Mouse (Mus musculus) left cerebral cortex, adult 8-10 months (tissue): ENCODE measurements at regions not wholly inside any gene's neighbourhood (a gene's known extent, or its start where the extent isn't known, plus 50 kb on each side); places are given as distances from the start of the nearest gene placed in this dataset.

Experiments used
- DNase-seq, 2 experiments: peaks; one replicate each; pipeline ENCODE4 v3.0.0; 2022; ENCODE audit warnings: low spot score in 2 of 2

- DNase-seq = no peak
These were observed 108.9 kb downstream of the Uchl5 start for GRCm38 (mm10) chr1:143886014-143886413.

GRCm38 (mm10) chr1:143881192-143881591 lies 104.1 kb downstream of the Uchl5 start:
- DNase-seq = no peak

GRCm38 (mm10) chr1:143879622-143880021 lies 102.5 kb downstream of the Uchl5 start:
- DNase-seq = no peak

- DNase-seq = no peak
These were observed 101.2 kb downstream of the Uchl5 start for GRCm38 (mm10) chr1:143878266-143878665.

- DNase-seq = no peak
These were observed 83.2 kb downstream of the Uchl5 start for GRCm38 (mm10) chr1:143860319-143860718.

GRCm38 (mm10) chr1:143858532-143858931 lies 81.5 kb downstream of the Uchl5 start:
- DNase-seq = no peak
